Mouse (Mus musculus): Measurements from ENCODE around the gene Rgs12.

Gene Rgs12

DNA sequence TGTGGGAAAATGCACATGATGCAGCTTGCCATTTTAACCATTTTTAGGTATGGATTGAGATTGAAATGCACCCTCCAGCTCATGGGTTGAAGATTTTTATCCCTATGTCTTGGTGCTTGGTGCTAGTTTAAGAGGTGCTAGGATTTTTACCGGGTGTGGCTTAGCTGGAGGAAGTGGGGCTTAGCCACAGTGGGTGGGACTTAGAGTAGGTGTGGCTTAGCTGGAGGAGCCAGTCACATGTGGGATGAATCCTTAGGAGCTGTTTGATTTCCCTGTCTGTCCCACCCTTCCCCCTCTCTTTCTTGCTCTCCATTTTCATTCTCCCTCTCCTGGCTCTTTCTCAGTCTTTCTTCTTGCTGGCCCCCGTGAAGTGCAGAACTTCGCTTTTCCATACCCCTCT lies 32.5 kb downstream of the Rgs12 start:
- DNase-seq (ENCODE audit: inconsistent ontology term) = no peak

- DNase-seq (ENCODE audit: inconsistent ontology term) = no peak
These were observed 35.7 kb downstream of the Rgs12 start for GRCm38 (mm10) chr5:34984933-34985332.

DNA sequence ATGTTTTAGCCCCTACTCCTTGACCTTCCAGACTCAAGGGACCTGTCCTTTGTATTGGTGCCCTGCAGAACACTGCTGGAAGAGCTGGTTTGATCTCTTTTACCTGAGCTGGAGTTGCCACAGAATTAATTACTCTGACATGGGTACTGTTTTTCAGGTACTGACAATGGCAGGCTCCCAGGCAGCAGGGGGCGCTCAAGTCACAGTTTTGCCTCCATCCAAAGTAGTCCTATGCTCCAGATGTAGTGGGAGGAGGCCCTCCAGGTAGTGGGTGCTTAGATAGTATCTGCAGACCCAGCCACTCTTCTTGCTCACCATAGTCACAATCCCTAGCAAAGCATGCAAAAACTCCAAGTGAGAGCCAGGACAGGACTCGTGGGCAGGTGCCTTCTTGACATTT lies 36.6 kb downstream of the Rgs12 start:
- peak; percentile 41 for DNase-seq (ENCODE audit: inconsistent ontology term)

- no peak for DNase-seq (ENCODE audit: inconsistent ontology term)
These were observed 38.2 kb downstream of the Rgs12 start for GRCm38 (mm10) chr5:34987396-34987795.

DNA sequence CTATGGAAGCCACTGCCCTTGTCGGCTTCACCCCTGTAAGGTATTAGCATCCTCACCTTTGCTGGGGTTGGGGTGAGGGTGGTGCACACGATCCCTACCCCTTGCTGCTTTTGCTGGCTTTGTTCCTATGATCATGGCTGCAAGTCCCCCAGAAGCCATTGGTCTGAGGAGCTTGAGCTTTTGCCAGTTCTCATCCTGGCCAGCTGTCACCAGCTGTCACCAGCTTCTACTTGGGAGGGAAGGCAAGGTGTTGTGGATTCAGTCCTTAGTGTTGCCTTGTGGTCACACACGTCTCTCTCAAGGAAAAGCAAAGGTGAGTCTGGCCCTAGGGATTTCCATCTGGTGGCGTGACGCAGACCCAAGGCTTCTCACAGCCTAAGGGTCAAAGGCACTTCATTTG lies 39.4 kb downstream of the Rgs12 start:
- no peak for DNase-seq (ENCODE audit: inconsistent ontology term)

GRCm38 (mm10) chr5:34989321-34989772 lies 40.1 kb downstream of the Rgs12 start:
- no peak for DNase-seq (ENCODE audit: inconsistent ontology term)

DNA sequence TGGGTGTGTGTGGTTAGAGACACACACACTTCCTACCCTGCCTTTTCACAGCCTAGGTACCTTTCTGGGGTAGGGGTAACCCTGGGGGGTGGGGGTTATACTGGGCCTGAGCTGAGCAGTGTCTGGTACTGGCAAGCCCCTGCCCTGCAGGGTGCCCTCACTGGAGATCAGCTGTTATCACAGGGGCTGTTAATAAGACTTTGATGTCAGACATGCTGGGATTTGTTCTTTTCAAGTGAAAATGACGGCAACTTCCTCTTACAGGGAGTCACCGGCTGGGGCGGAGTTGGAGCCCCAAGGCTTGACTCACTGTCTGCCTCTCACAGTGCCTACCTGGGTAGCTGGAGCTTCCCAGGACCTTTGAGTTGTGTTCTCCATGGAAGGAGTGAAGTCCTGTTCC lies 49.5 kb downstream of the Rgs12 start:
- no peak for DNase-seq (ENCODE audit: inconsistent ontology term)

DNA sequence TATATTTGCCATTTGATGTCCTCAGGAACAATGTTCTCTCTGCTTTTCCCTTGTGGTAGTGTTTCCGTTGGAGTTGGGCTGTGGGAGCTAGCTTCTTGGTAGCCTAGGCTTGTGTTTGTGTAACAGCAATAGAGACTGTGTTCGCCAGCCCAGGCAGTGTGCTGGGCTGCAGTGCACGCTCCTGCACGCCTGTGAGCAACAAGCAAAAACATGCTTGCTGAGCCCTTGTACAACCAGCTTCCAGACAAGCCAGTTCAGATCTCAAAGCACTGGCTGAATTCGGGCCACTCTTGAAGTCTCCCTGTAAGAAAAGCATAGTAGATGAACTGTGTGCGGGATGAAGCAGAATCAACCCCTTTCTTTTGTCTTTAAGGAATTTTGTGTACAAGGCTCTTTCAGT lies 50.0 kb downstream of the Rgs12 start:
- DNase-seq (ENCODE audit: inconsistent ontology term) = no peak

DNA sequence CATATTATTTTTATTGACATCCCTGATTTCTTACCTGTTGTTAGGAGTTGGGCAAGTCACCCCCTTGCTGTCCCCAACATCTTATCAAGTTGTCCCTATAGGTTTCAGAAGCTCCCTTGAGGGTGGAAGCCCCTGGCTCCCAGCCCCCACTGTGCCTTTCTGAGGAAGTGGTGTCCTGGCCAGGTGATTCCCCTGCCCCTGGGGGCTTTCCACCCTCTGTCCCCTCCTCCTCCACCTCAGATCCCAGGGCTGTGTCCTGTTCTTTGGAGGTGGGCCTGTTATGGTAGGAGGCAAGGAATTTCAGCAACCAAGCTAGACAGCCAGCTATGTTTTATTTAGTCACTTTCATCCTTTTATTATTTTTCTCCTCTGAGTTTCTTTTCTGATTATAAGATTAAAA lies 51.1 kb downstream of the Rgs12 start:
- no peak for DNase-seq (ENCODE audit: inconsistent ontology term)

DNA sequence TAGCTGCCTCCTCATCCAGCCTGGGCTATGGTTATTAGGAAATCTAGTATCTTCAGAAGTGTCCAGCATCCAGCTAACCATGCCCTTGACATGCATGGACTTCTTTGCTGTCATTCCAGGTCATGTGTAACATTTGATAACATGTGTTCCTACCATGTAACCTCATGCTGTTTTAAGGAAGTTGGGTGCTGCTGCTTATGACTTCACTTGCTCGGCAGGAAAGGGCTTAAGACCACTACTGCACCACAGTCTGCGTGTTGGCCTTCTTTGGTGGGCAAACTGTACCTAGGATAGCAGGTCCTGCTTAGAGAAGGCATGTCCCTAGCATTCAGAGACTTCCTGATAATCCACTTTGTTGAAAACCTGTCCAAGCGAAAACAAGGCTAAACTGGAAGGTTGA lies 51.9 kb downstream of the Rgs12 start:
- no peak for DNase-seq (ENCODE audit: inconsistent ontology term)

- DNase-seq (ENCODE audit: inconsistent ontology term) = peak; percentile 42
These were observed 54.4 kb downstream of the Rgs12 start for GRCm38 (mm10) chr5:35003611-35004162.

DNA sequence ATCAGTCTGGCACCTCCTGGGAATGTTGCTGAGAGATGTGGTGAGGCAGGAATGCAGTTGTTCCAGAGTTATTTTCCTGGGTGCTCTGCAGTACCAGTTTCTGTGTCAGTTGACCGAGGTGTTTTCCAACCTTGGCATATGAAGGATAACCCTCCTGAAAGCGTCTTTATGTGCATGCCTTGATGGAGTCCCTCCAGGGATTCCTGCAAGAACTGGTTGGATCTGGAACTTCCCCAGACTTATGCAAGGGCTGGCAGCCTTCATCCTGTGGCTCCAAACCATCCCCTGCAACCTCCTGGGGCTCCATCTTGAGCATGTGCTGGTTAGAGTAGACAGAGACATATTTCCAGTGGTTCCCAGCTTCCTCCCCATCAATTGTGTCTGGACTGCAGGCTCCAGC lies 55.5 kb downstream of the Rgs12 start:
- DNase-seq (ENCODE audit: inconsistent ontology term) = no peak

DNA sequence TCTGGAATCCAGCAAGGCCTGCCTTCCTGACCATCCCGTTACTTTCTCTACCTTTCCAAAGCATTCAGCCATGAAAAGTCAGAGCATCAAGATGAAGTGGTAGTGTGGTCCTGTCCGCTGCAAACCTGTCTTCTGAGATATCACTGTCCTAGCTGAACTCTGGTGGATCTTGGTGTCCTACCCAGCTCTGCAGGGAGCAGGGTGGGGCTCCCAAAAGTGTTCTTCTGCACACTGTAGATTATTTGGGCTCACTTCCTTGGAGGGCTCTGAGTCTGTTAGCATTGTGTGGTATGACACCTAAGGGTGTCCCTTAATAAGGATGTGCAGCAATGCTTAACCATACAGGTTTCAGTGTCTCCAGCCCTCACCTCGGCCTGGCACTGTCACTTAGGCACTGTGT lies 56.4 kb downstream of the Rgs12 start:
- no peak for DNase-seq (ENCODE audit: inconsistent ontology term)

DNA sequence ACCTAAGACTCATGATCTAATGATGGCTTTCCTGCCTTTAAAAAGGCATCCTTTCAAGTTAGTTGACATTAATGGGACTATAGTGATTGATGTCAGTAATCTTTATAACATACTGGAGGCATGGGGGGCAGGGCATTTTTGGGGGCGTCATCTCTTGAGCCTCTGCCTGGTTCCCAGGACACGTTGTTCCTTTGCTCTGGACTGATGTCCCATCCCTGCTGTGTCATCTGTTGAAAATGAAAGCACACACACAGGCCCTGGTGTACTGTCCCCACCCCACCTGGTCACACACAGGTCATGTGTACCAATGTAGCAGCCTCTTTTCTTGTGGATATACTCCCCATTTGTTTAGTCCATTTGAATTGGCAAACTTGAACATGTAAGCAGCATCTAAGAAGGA lies 57.4 kb downstream of the Rgs12 start:
- no peak for DNase-seq (ENCODE audit: inconsistent ontology term)

- DNase-seq (ENCODE audit: inconsistent ontology term) = no peak
These were observed 59.9 kb downstream of the Rgs12 start for GRCm38 (mm10) chr5:35009163-35009562.

GRCm38 (mm10) chr5:35010656-35011055 lies 61.4 kb downstream of the Rgs12 start:
- DNase-seq (ENCODE audit: inconsistent ontology term) = no peak

- no peak for DNase-seq (ENCODE audit: inconsistent ontology term)
These were observed 62.1 kb downstream of the Rgs12 start for GRCm38 (mm10) chr5:35011156-35011923.

DNA sequence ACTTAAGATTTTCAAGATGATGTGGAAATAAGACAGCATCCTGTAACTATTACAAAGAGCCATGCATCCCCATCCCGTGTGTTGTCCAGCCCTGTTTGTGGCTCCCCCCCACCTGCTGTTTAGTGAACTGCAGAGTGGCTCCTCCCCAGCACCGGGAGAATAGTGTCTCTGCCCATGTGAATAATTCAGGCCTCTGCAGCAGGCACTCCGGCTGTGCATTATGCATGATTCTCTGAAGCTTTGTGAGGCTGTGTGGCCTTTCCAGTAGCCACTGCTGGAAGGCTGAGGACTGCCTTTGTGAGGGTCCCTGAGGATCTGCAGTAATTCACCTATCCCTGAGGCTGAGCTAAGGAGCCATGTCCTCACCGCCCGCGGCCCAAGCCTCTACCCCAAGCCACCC lies 64.8 kb downstream of the Rgs12 start:
- DNase-seq (ENCODE audit: inconsistent ontology term) = no peak

GRCm38 (mm10) chr5:35019673-35020300 lies 70.5 kb downstream of the Rgs12 start:
- no peak for DNase-seq (ENCODE audit: inconsistent ontology term)

- no peak for DNase-seq (ENCODE audit: inconsistent ontology term)
These were observed 71.4 kb downstream of the Rgs12 start for GRCm38 (mm10) chr5:35020410-35021241.

- peak; percentile 48 for DNase-seq (ENCODE audit: inconsistent ontology term)
These were observed 75.7 kb downstream of the Rgs12 start for GRCm38 (mm10) chr5:35024975-35025374.

DNA sequence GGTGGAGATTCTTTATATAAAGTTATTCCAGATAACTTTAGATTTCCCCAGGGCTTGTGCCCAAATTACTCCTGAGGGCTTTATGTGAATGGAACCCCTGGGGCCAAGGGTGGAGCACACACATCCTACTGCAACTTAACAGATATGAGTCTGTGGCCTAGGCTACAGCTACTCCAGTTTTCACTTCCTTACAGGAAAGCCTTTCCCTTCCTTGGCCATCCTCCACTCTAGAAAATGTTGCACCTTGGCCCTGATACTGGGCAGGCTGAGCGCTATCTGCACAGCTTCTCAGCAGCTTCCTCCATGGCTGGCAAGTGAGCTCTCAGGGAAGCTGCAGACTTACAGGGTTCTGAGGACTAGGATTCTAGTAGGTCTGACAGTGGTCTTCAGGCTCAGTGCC lies 80.1 kb downstream of the Rgs12 start:
- DNase-seq (ENCODE audit: inconsistent ontology term) = no peak
